9 mouse cellular contexts compared by ENCODE assay signal in genomic region chr4:45407001-45407702, GRCm38 (mm10). TPM values are rescaled to one million over a fixed set of nuclear protein-coding genes. Genes with fewer than 3 reads are reported as not detected.
DNase-seq lines count a peak whose midpoint lies in the region; ATAC-seq and TF ChIP-seq lines count a peak whose summit lies in the region.
"Had no signal": no experiment of that assay in that cellular context is flagged by ENCODE, and none has a peak within 500 bp of the region (broad histone marks: within the 10 kb centered on the region; RNA-seq: fewer than 3 reads in every experiment).

No protein-coding gene starts in this region.

- peaks cover 20% of the 10 kb centered on the region for H3K4me1 ChIP-seq in kidney, adult 2 months (ENCODE audit: control insufficient read depth, insufficient read depth, low read length)
- peaks cover 10% of the 10 kb centered on the region; the same call in 1 of the 2 replicates for H3K4me1 ChIP-seq in hindbrain, postnatal 0 days (ENCODE audit: insufficient read depth, low read length)
- peaks cover 29% of the 10 kb centered on the region for H3K4me1 ChIP-seq in midbrain, embryonic 15.5 days

- H3K36me3 ChIP-seq in kidney, adult 2 months (ENCODE audit: control insufficient read depth, insufficient read depth, low read length) = peaks cover 4% of the 10 kb centered on the region; the same call in 1 of the 2 replicates
- H3K36me3 ChIP-seq in hindbrain, postnatal 0 days (ENCODE audit: insufficient read depth, low read length) = peaks cover 16% of the 10 kb centered on the region; the same call in 1 of the 2 replicates
- peaks cover 19% of the 10 kb centered on the region for H3K36me3 ChIP-seq in midbrain, embryonic 15.5 days (replicated peaks)

- H3K27me3 ChIP-seq in kidney, adult 2 months (replicated peaks; ENCODE audit: control insufficient read depth, insufficient read depth, low read length) = no peaks in the 10 kb centered on the region
- H3K27me3 ChIP-seq in hindbrain, postnatal 0 days (ENCODE audit: insufficient read depth, low read length) = no peaks in the 10 kb centered on the region
- H3K27me3 ChIP-seq in midbrain, embryonic 15.5 days (replicated peaks) = no peaks in the 10 kb centered on the region

- WGBS in kidney, adult 2 months = 22% methylated on average over 5 of the region's 5 CpGs
- WGBS in hindbrain, postnatal 0 days = 62% methylated on average over 5 of the region's 5 CpGs
- 70% methylated on average over 5 of the region's 5 CpGs for WGBS in midbrain, embryonic 15.5 days

- intact Hi-C loops in left cerebral cortex, postnatal 36 days (cut with DNase I) = loop anchor here (10.0 kb wide), 2 partner anchors 312 to 392 kb away; partner anchors contain the start of genes Polr1e and Zbtb5

- peak overlapping the region; percentile 60 for H3K4me2 ChIP-seq in hindbrain, postnatal 0 days (ENCODE audit: low read depth, low read length)
- H3K4me2 ChIP-seq in midbrain, embryonic 15.5 days = peak overlapping the region; percentile 92

- H3K27ac ChIP-seq in kidney, adult 2 months (ENCODE audit: insufficient read depth, low read depth, low read length) = peak overlapping the region; percentile 92
- no peak overlapping the region for H3K27ac ChIP-seq in hindbrain, postnatal 0 days
- H3K27ac ChIP-seq in midbrain, embryonic 15.5 days = 0 out of 2 replicates have a peak overlapping the region, but pooled peaks have one; percentile 90

- no peak for TF ChIP-seq CTCF in kidney, adult 2 months (conservative IDR thresholded peaks at IDR 0.05; ENCODE audit: insufficient read depth, insufficient read length, low read depth, low read length)
- no peak for TF ChIP-seq CTCF in hindbrain, postnatal 0 days (IDR thresholded peaks at IDR 0.05; ENCODE audit: low read depth)

- peak overlapping the region; percentile 87 for H3K9ac ChIP-seq in hindbrain, postnatal 0 days (replicated peaks; ENCODE audit: low read length)
- peak overlapping the region; percentile 97 for H3K9ac ChIP-seq in midbrain, embryonic 15.5 days

- no peak for ATAC-seq in hindbrain, postnatal 0 days
- no peak for ATAC-seq in midbrain, embryonic 15.5 days (replicated peaks)

- H3K9me3 ChIP-seq in hindbrain, postnatal 0 days (ENCODE audit: low read length) = no peaks in the 10 kb centered on the region
- H3K9me3 ChIP-seq in midbrain, embryonic 15.5 days = no peaks in the 10 kb centered on the region

- H3K4me3 ChIP-seq in kidney, adult 2 months (ENCODE audit: insufficient read depth, low read depth, low read length) = peak overlapping the region; percentile 16; the same call in 1 of the 2 replicates
- H3K4me3 ChIP-seq in hindbrain, postnatal 0 days (ENCODE audit: low read length) = peak overlapping the region; percentile 89
- H3K4me3 ChIP-seq in midbrain, embryonic 15.5 days = peak overlapping the region; percentile 92

- no peak for TF ChIP-seq POLR2A in kidney, adult 2 months (IDR thresholded peaks at IDR 0.05; ENCODE audit: low read depth, low read length)

- DNase-seq in kidney, adult 2 months = no peak
- DNase-seq in kidney, adult 18-20 months = no peak
- DNase-seq in c-Kit-positive CD71-positive TER-119-positive erythroid progenitor cells, embryonic 14.5 days (ENCODE audit: low spot score) = peak; percentile 77
- DNase-seq in hindbrain, postnatal 0 days (ENCODE audit: low spot score) = no peak
- DNase-seq in left cerebral cortex, postnatal 36 days (ENCODE audit: low spot score in 2 of 2) = no peak
- DNase-seq in cerebellum, postnatal 25 days = no peak
- DNase-seq in gastrocnemius, adult 18-20 months (ENCODE audit: low spot score) = no peak
- DNase-seq: lung, adult 2 months had no signal

RNA-seq across cellular contexts. Expression of gene Slc25a51, which starts 1.4 kb away (rescaled TPM):
- 145 and 157 TPM in 2 replicates for polyA plus RNA-seq in kidney, adult 2 months (2012; rRNA removed)
- total RNA-seq in hindbrain, postnatal 0 days (2014; rRNA removed) = 137 and 142 TPM in 2 replicates
- polyA plus RNA-seq in hindbrain, postnatal 0 days (2015; fragmentation: Nextera tagmentation; extraction: Ambion mirVana) = 60.6 and 64.3 TPM in 2 replicates
- polyA plus RNA-seq in midbrain, embryonic 15.5 days (2015; fragmentation: Nextera tagmentation; extraction: Ambion mirVana) = 72.1 and 77.6 TPM in 2 replicates
- 100 to 1,000 TPM; 117 to 118 TPM for total RNA-seq in left cerebral cortex, postnatal 36 days (2021)
- total RNA-seq in gastrocnemius, adult 18-20 months (2021) = 10 to 100 TPM; 90.9 to 92.9 TPM

Comparison
In these comparisons a context has a peak if more than half of its experiments do, and no peak if none do; other contexts are left out.
1. H3K4me3 ChIP-seq: peak in every context shown above with its lines; median percentile 92 in midbrain, embryonic 15.5 days; 89 in hindbrain, postnatal 0 days; 16 in kidney, adult 2 months.